Mouse (Mus musculus): ENCODE measurements around the gene Slc39a10.
"Not testable (repeated sequence)": the region's sequence is repeated elsewhere in the genome, so short reads cannot be mapped to it uniquely, and the experiment has no call there.

Gene Slc39a10

DNA sequence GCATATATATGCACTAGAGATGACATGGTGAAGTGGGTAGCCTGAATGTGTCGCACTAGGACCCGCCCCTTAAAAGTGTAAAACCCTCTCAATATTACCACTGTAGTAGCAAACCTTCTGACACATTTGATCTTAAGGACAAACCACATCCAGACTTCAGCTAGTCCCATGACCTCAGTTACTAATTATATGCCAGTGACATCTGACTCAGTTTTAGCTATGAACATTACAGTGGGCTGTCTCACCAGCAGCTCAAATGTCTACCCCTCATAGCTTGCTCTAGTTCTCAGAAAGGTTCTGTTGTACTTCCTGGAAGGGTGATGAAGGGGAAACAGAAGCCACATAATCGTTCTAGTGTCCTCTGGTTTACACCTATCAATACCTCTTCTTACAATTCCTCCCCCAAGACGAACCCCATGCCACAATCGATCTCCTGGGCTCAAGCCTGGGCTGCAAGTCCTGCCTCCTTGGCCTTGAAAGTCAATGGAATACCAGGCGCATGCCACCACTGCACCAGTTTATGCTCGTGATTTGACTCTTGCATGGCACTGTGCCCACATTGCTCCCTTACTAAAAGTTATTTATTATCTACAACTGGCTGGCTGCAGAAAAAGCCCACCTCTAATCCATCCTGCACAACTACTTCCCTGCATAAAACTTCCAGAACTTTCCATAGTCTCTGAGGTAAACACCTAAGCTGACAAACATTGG is 28.3 kb downstream of the Slc39a10 start:
- no peak for DNase-seq (ENCODE audit: low read depth, low spot score)

GRCm38 (mm10) chr1:46863434-46863833 is 29.2 kb downstream of the Slc39a10 start:
- no peak for DNase-seq (ENCODE audit: low read depth, low spot score)

- no peak for DNase-seq (ENCODE audit: low read depth, low spot score)
Measured at GRCm38 (mm10) chr1:46860082-46860481, 32.6 kb downstream of the Slc39a10 start.

DNA sequence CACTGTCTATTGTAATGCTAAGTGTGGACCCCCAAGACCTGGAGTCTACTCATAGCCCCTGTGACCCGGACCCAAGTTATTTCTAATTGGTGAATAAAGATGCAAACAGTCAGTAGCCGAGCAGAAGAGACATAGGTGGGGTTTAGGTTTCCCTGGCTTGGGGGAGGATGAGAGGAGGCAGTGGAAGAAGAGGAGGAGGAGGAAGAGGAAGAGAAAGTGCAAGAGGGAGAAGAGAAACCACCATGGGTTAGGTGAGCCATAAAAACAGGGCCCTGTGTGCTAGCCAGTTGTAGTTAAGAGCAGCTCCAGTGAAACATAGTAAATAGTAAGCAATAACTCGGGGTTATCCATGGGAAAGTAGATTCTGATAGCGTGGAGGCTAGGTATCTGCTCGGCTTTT is 34.1 kb downstream of the Slc39a10 start:
- DNase-seq (ENCODE audit: low read depth, low spot score): no peak

DNA sequence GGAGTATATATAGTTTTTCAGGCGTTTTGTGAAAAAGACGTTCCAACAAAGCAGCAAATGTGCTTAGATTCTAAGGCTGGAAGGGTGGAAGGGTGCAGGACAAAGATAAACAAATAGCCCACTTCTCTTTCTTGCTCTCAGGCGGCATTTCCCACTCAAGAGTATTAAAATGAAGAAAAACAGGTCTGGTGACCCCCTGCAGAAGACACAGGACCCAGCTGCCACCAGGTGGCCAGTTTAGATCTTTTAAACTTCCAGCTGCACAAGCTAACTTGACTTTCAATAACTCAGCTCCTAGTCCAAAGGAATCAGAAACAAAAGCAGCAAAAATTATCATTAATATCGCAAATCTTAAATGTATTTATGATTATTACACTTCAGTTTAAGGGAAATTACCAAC is 36.2 kb downstream of the Slc39a10 start:
- DNase-seq (ENCODE audit: low read depth, low spot score): no peak

DNA sequence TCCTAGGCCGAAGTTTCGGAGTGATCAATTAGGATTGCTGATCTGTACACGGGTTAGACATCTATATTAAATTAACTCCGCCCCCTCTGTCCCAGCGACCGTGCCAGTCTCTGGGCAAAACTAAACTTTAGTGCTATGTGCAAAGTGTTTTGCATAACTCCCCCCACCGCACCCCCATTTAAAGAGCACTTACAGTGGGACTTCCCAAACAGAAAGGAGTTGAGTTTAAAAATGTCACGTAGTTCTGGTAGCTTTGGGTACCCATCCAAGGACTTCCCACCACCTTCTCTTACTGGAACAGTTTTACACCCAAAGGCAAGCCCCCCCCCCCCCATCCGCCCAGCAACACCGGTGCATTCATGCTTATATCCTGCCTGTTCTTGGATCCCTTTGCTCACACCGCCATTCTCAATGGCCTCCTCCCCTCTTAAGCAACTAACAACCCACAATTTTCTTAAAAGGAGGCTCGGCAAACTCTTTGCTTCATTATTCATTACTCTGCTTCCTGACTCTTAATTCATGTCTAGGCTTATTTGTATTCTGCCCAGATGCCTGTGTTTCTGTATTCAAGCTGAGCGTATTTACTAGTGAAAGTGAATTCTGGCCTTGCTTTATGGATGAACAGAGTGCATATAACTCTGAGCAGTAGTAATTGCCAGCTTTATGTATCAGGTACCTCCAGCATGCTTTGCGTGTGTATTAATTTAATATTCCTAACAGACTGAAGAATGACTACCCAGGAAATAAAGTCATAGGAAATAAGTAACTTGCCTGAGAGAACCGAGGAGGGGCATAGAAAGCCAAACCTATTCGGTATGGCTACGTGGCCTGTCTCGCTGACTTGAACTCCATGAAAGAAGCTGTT is 38.4 kb downstream of the Slc39a10 start:
- no peak for DNase-seq (ENCODE audit: low read depth, low spot score)

DNA sequence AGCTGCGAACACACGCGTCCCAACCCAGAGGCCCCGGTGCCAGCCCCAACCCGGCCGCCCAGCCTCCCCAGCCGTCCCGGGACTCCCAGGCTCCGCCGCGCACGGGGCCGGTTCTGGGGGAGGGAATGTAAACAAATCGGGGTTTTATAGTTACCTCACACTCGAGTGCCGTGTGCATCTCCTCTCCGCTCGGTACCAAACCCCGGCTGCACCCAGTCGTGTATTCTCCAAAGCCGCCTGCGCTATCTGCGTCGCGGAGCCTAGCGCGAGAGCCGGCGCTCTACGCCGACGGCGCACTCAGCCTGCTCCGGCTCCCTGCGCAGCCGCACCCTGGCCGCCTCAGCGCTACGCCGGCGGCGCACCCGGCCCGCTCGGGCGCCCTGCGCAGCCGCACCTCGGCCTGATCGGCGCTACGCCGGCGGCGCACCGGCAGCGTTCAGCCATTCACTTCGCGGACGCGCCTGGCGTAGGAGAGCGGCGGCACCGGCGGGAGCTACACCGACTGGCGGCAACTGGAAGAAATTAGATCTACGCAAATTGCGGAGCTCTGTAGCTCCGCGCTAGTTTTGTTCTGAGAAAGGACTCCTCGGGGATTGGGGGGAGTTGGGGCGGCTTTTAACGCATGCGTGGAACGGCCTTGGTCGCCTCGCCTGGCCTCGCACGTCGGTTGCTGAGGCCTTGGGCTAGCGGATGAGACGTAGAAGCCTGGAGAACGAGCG is 39.2 kb downstream of the Slc39a10 start:
- DNase-seq (ENCODE audit: low read depth, low spot score): peak; percentile 97

DNA sequence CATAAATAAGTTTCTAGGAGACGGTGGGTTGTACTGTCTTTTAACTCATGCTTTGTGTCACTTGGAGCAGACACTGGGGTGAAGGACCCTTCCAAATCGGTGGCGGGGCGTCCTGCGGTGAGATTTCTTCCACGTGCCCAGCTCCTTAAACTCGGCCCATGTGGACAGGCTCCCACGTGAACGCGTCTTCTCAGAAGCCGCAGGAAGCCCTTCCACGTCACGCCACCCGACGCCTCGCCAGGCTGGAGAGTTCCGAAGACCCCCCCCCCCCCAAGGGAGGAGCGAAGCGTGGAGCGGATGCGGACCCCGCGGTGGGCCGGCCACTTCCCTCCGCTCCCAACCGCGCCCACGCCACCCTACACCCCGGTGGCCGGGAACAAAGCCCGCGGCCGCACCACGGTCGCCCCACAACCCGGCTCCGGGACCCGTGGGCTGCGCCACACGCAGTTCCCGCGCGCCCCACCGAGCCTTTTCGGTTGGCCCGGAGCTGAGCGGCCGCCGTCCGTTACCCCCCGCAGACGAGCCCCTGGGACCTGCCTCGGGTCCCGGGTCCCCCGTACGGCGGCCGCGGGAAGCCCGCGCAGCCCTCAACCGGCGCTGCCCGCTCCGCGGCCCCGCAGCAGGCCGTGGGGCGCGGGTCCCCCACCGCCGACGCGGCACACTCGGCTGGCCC is 39.9 kb downstream of the Slc39a10 start:
- peak; percentile 48 for DNase-seq (ENCODE audit: low read depth, low spot score)

DNA sequence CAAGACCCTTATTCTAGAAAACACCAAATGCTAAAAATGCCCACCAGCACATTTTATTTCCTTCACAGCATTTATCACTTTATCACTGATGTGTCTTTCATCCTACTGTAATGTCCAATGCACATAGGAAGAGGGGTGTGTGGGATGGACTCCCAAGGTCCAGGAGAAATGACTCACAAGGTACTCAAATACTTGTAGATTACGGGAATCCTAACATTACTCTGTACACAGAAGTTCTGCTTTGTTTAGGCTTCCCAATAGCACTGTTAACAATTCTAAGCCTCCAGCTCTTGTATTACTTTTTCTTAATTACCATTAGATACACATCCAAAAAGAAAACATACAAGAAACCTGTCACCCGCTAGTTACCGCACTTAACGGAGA is 40.4 kb downstream of the Slc39a10 start:
- no peak for DNase-seq (ENCODE audit: low read depth, low spot score)

DNA sequence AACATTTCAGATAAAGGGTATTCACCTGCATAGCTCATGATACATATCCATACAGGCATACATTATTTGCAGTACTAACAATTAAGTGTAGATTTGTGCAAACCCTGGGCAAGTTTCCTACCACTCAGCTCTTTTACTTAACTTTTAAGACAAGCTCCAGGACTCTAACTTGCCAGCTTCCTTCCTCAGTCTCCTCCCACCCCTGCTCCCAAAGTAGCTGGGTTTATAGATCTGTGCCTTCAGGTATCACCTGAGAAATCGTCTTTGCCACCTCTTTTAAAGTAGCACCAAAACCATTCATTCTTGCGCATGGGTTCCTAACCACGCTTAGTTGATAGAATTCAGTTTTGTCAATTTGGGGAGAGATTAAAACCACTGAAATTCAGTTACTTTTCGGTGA is 41.1 kb downstream of the Slc39a10 start:
- no peak for DNase-seq (ENCODE audit: low read depth, low spot score)

DNA sequence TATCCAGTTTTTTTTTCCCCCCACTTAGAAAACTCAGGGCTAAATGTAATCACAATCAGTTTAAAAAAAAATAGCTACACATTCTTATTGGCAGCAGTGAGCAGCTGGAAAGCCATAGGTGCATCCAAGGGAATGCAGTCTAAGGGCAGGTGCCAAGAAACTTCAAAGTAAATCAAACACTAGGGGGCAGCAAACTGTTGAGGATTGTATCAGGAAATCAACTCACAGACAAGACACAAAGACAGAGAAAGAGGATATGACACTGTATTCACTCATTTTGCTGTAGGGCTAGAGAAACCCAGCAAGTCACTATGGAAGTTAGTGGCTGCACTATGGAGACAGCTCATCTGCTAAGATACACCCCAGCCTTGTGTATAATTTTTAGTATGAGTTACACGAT is 42.9 kb downstream of the Slc39a10 start:
- DNase-seq (ENCODE audit: low read depth, low spot score): peak; percentile 64

- DNase-seq (ENCODE audit: low read depth, low spot score): no peak
Measured at GRCm38 (mm10) chr1:46845221-46845620, 47.4 kb downstream of the Slc39a10 start.

DNA sequence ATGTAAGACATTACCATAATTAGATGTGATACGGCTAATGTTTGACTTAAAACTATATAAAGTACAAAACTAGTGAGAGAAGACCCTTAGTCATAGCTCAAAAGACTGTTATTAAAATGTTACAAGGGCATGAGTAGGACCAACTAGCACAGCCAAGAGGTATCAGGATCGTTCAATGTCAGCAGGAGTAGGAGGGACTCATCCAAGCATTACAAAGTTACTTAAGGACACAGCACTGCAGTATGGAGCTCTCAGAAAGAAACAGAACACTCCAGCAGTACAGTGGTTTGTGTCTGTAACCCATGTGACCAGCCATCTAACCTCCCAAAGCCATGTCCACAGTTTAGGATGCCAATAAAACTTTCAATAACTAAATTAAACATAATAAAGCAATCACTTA is 48.4 kb downstream of the Slc39a10 start:
- DNase-seq (ENCODE audit: low read depth, low spot score): no peak

DNA sequence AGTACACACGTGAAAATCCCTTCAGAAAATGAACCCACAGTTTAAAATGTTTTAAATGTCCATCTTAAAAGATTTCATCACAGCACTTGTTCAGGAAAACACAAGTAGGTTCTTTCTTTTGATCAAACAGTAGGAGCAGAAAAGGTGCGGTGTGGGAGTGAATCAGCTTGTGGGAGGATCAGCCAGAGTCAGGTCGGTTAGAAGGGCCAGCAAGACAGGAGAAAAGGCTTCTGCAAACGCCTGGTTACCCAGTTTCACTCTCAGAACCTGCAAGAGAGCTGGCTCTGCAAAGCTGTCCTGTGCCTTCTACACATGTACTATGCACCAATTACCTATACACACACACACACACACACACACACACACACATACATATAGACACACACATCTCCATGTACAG is 49.2 kb downstream of the Slc39a10 start:
- DNase-seq (ENCODE audit: low read depth, low spot score): no peak

DNA sequence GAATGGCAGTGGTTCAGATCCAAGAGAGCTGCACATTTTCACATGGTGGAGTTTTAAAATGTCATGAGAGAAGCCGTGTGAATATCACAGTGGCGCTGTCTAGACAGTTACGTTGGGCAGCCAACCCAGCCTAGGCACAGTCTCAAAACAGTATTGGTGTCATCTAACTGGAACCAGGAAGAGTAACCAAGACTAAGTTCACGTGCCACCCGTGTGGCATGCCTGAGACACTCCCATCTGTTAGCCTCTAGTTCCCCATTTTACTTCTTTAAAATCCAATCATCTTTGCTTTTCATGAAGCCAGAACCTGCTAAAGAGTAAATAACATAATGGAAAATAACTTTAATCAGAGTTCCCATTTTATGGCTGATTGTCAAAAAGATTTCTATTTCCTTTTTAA is 60.7 kb downstream of the Slc39a10 start:
- DNase-seq (ENCODE audit: low read depth, low spot score): no peak

DNA sequence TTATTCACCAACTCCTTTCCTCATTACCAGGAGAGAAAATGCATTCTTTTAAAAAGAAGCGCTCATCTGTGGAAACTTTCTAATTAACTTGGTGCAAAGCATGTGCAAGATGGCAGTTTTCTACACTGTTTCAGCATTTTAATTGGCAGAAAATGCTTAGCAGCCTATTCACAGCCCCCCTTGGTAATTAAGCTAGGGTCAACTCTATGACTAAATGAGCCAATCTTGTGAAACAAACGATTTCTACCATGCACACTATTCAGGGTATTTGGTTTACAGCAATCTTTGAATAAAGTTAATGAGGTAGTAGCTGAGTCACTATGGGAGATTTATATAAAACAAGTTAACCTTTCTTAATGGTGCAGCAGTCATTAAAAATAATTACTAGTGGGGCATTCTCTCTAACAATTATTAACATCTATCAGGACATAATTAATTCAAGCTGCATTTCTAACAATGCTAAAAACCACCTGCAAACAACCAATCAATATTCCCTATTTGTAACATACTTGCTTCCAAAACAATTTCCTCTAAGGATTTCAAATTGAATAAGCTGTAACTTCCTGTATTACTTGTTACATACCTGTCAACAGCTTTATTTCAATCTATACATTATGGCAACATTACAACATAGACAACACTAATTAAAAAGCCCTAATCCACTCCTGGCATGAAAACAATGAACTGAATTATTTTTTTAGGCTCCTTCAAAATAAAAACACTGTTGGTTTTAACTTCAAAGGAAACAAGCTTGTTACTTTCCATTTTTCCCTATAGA is 62.4 kb downstream of the Slc39a10 start:
- no peak for DNase-seq (ENCODE audit: low read depth, low spot score)

DNA sequence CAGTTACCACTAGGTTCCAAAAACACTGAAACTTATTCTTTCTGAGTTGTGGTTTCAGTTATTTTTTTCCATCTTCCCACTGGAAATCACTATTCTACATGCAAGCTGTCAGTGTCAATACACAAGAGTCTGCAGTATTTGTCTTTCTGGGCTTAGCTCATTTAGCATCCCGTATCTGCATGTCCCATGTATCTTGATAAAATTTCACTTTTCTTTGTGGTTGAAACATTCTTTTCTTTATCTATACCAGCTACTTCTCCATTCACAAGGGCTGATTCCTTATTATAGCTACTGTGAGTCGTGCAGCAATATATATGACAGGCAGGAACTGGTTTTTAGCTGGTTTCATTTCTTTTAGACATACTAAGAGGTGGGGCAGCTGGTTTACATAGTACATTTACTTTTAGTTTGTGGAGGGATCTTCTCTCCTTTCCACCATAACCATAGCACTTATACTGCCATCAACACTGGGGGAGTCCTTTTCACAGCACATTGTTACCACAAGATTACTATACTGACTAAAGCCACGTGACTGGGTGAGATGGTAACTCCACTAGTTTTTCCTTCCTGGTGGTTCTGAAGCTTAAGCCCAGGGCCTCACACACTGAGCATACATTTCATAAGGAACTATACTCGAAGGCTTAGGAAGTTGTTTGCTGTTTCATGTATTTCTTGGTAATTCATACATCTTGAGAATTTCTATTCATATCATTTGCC is 70.2 kb downstream of the Slc39a10 start:
- no peak for DNase-seq (ENCODE audit: low read depth, low spot score)

GRCm38 (mm10) chr1:46817934-46818333 is 74.7 kb downstream of the Slc39a10 start:
- DNase-seq (ENCODE audit: low read depth, low spot score): no peak

DNA sequence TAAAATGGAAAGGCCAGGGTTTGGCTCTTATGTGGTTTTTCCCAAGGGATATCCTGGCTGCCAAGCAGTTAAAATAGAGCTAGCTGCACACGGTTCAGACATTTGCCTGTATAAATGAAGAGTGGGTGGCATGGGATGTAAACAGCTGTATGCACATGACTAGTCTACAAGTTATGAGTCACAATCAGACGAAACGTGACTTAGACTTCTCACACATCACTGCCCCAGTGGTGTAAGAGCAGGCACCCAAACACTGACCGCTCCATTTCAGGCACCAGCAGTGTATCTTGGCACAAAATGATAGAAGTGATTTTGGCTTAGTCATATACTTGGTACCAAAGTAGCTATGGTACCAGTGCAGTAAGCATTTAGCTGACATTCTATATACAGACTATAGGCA is 84.0 kb downstream of the Slc39a10 start:
- not testable (repeated sequence) for DNase-seq (ENCODE audit: low read depth, low spot score)

DNA sequence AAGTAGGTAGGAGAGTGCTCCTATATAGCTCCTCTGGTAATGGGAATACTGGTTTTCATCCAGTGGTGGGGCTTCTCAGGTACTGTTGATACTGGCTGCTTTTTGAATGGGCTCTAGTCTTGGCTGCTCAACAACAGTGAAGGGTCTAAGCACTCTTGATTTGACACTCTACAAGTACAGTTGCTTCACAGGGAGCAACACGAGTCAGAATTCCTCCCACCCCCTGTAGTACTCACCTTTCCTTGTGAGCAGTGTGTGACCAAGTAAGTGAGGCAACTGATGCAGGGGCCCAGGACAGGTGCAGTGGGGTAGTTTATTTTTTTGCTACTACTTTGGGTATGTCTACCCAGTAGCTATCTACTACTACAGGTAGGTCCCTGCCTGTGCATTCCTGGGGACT is 87.6 kb downstream of the Slc39a10 start:
- no peak for DNase-seq (ENCODE audit: low read depth, low spot score)
